10 mouse cellular contexts compared by ENCODE assay signal in the genomic region with DNA sequence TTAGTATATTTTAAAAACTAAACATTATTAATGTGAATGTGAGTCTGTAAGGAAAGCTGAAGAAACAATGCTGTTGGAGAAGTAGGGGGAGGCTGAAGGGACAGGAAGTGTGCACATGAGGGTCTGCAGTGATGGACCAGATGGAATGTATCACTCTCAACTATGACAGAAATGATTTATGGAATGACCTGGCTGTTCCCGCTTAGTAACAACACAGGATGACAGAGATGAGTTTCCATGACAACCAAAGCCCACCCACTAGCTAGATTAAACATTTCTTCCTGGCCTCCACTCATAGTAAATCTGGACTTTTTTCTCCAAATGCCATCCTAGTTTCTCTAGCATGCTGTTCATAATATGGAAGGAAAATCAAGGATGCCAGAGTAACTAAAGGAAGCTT.
DNase-seq lines count a peak whose midpoint lies in the region; ATAC-seq lines count a peak whose summit lies in the region.
"Had no signal": no experiment of that assay in that cellular context is flagged by ENCODE, and none has a peak within 500 bp of the region (broad histone marks: within the 10 kb centered on the region; RNA-seq: fewer than 3 reads in every experiment).

No protein-coding gene starts in this region.

- H3K4me1 ChIP-seq in kidney, embryonic 14.5 days (ENCODE audit: control insufficient read depth, insufficient read depth, low read length) = 0 out of 2 replicates have a peak, but pooled peaks cover 5% of the 10 kb centered on the region
- H3K4me1 ChIP-seq in embryonic facial prominence, embryonic 11.5 days (ENCODE audit: control insufficient read depth, insufficient read depth, low read length) = no peaks in the 10 kb centered on the region

- peaks cover 24% of the 10 kb centered on the region for H3K36me3 ChIP-seq in kidney, embryonic 14.5 days (ENCODE audit: control insufficient read depth, insufficient read depth, low read length)
- no peaks in the 10 kb centered on the region; the same call in 1 of the 2 replicates for H3K36me3 ChIP-seq in embryonic facial prominence, embryonic 11.5 days (replicated peaks; ENCODE audit: control insufficient read depth, insufficient read depth, low read depth, low read length)

- no peaks in the 10 kb centered on the region for H3K9me3 ChIP-seq in kidney, embryonic 14.5 days (ENCODE audit: control insufficient read depth, low read length)
- H3K9me3 ChIP-seq in embryonic facial prominence, embryonic 11.5 days (replicated peaks; ENCODE audit: control insufficient read depth, low read length) = no peaks in the 10 kb centered on the region
- H3K9me3 ChIP-seq: megakaryocyte, embryonic 14.5 days had no signal

- no peak overlapping the region for H3K9ac ChIP-seq in kidney, embryonic 14.5 days (ENCODE audit: low read depth, low read length)
- no peak overlapping the region for H3K9ac ChIP-seq in embryonic facial prominence, embryonic 11.5 days (replicated peaks; ENCODE audit: low read length)

- no peaks in the 10 kb centered on the region for H3K27me3 ChIP-seq in kidney, embryonic 14.5 days (ENCODE audit: control insufficient read depth, insufficient read depth, low read length)
- H3K27me3 ChIP-seq in embryonic facial prominence, embryonic 11.5 days (ENCODE audit: control insufficient read depth, insufficient read depth, low read length) = no peaks in the 10 kb centered on the region
- H3K27me3 ChIP-seq: megakaryocyte, embryonic 14.5 days had no signal

- WGBS in kidney, embryonic 14.5 days = 19% methylated on average over 1 of the region's 1 CpGs
- WGBS in embryonic facial prominence, embryonic 11.5 days = 8% methylated on average over 1 of the region's 1 CpGs

- H3K4me3 ChIP-seq in kidney, embryonic 14.5 days (ENCODE audit: low read length) = no peak overlapping the region
- H3K4me3 ChIP-seq in embryonic facial prominence, embryonic 11.5 days (ENCODE audit: low read depth, low read length) = no peak overlapping the region
- H3K4me3 ChIP-seq: megakaryocyte, embryonic 14.5 days had no signal

- H3K4me2 ChIP-seq in kidney, embryonic 14.5 days (replicated peaks; ENCODE audit: low read depth, low read length) = no peak overlapping the region
- H3K4me2 ChIP-seq in embryonic facial prominence, embryonic 11.5 days (ENCODE audit: low read depth, low read length) = no peak overlapping the region

- ATAC-seq in kidney, embryonic 14.5 days (ENCODE audit: low FRiP score, low TSS enrichment) = peak; percentile 86; the same call in 1 of the 2 replicates
- ATAC-seq in embryonic facial prominence, embryonic 11.5 days (replicated peaks; ENCODE audit: insufficient number of reproducible peaks, low FRiP score, low TSS enrichment, low read depth) = no peak

- H3K27ac ChIP-seq in kidney, embryonic 14.5 days (ENCODE audit: low read depth, low read length) = no peak overlapping the region
- 0 out of 2 replicates have a peak overlapping the region, but pooled peaks have one; percentile 29 for H3K27ac ChIP-seq in embryonic facial prominence, embryonic 11.5 days (replicated peaks; ENCODE audit: low read depth, low read length)

- DNase-seq in kidney, adult 18-20 months = no peak
- DNase-seq in embryonic facial prominence, embryonic 11.5 days (ENCODE audit: low spot score) = peak; percentile 75
- peak; percentile 60 for DNase-seq in hindlimb bud, embryonic 11.5 days (ENCODE audit: extremely low spot score, low read depth, low spot score)
- peak; percentile 47 for DNase-seq in neural tube, embryonic 10.5 days (ENCODE audit: extremely low spot score, low spot score)
- DNase-seq in layer of hippocampus, adult 9-11 months = no peak
- no peak for DNase-seq in thymus, postnatal 25 days
- DNase-seq in frontal cortex, postnatal 36 days (ENCODE audit: low spot score in 2 of 2) = no peak
- DNase-seq: right cerebral cortex, adult 18-20 months had no signal

Comparison
In these comparisons a context has a peak if more than half of its experiments do, and no peak if none do; other contexts are left out.
1. DNase-seq: peak in embryonic facial prominence, embryonic 11.5 days (single experiment), hindlimb bud, embryonic 11.5 days (single experiment) and neural tube, embryonic 10.5 days (single experiment); none in kidney, adult 18-20 months (single experiment), layer of hippocampus, adult 9-11 months (single experiment), thymus, postnatal 25 days (single experiment) and frontal cortex, postnatal 36 days (0 of 2).